Mouse (Mus musculus) Patski (cell line): ENCODE measurements around the gene Serpina9. TPM values are rescaled to one million over a fixed set of nuclear protein-coding genes. Genes with fewer than 3 reads are reported as not detected.

Experiments
- ATAC-seq: fragments of 100-300 bp; one replicate; pipeline ENCODE4 v1.8.0; 2021
- CTCF ChIA-PET: fragments of 350-600 bp; sonication (Branson Sonifier 250); formaldehyde crosslinking; loops from one replicate; lab custom pipeline; 2022; ENCODE audit warnings: inconsistent platforms; lab: Charles Lee
- POLR2A ChIA-PET: fragments of 350-600 bp; sonication (Branson Sonifier 250); formaldehyde crosslinking; loops from one replicate; lab custom pipeline; 2022; ENCODE audit warnings: antibody characterized with exemption, inconsistent platforms; lab: Charles Lee
- DNase-seq: peaks from one replicate; pipeline ENCODE4 v3.0.0-alpha.2; 2011; ENCODE audit warnings: low read depth, low spot score
- H3K27me3 ChIP-seq: fragments of 371-371 bp; one replicate; pipeline ENCODE4 v1.5.1; 2021
- CTCF ChIP-seq: fragments of 100-300 bp; IDR thresholded peaks from one replicate; pipeline ENCODE4 v1.5.1; 2021
- in situ Hi-C: fragments of 300-500 bp; cut with MboI; formaldehyde crosslinking; loops from 3 replicates; pipeline ENCODE4 v1.11.1; 2018; ENCODE audit warnings: low pct_unique_long_range_greater_than_20kb, mixed read lengths
- polyA plus RNA-seq: library from polyadenylated mRNA; unstranded; gene quantifications from one replicate; pipeline ENCODE4 v1.2.3, GENCODE M21; 2021

The Serpina9 gene
- polyA plus RNA-seq = 0.08 TPM

DNA sequence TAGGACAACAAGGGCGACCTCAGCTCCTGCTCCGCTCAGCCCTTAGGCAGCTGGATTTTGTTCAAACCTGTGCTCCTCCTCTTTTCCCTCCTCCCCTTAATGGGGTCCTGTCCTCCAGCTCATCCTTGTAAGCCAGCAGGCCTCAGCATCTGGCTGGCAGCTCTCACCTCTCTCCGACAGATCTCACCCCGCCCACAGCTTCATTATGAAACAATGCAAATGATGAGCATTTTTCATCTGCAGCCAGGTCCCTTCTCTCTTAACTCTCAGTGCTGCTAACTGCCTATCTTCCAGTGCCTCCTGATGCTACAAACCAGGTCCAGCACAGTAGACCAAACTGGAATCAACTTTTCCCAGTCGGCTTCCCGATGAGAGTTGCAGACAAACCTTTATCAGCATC, at the start of gene Serpina9:
Serpina9 (minus strand) TSS at position 136 of the 400 bp plus-strand sequence.
- ATAC-seq (no peak), DNase-seq (no peak)
- in situ Hi-C loops = no loop called here
- CTCF ChIA-PET = no interaction called here
- POLR2A ChIA-PET = no interaction called here
- no peaks in the 10 kb centered on the region for H3K27me3 ChIP-seq
- no peak for TF ChIP-seq CTCF

DNA sequence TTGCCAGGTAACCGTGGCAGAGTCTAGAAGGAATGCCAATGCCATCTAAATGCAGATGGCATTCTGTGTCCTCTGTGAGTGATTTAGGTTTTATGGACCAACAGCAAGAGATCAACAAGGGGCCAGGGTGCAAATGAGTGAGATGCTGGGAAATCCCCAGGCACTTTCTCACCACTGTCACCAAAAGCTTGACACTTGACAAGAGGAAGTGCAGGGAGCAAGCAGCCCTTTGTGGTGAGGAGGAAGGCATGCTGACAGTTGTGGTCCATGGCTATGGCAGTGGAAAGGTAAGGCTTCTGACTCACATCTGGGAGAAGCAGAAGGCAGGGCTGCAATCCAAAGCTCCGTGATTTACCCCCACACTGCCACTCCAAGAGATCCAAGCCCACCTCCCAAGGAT, 48.3 kb upstream of the Serpina9 start:
- no peak for ATAC-seq

DNA sequence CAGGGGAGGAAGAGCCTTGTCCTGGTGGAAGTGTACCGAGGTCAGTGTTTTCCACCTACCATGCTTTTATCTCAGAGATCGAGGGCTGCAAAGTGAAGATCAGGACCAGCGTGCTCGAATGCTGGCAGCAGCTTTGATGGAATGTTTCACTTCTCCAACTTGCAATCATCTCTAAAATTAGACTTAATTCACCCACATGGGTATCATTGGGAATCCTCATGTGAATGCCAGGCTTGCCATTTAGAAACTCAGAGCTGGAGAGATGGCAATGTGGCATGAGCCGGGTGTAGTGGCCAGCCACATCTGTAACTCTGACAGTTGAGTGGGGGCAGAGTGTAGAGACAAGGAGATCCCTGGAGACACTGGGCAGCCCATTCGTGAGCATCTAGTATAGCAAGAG, 46.6 kb upstream of the Serpina9 start:
- CTCF ChIA-PET = interaction anchor here (1.1 kb wide), 1 partner anchor 62 kb away, joined by 3 read pairs; no protein-coding TSS in a partner anchor
- H3K27me3 ChIP-seq = no peaks in the 10 kb centered on the region
- in situ Hi-C loops = loop anchor here (25.0 kb wide), 1 partner anchor 852 kb away; no protein-coding TSS in a partner anchor

More for the DNA sequence above, 48.3 kb upstream of the Serpina9 start:
- ChIA-PET POLR2A (no interaction called here), CTCF (no interaction called here)
- no peaks in the 10 kb centered on the region for H3K27me3 ChIP-seq
- no peak for DNase-seq
- TF ChIP-seq CTCF = no peak
- in situ Hi-C loops = loop anchor here (25.0 kb wide), 1 partner anchor 850 kb away; no protein-coding TSS in a partner anchor

DNA sequence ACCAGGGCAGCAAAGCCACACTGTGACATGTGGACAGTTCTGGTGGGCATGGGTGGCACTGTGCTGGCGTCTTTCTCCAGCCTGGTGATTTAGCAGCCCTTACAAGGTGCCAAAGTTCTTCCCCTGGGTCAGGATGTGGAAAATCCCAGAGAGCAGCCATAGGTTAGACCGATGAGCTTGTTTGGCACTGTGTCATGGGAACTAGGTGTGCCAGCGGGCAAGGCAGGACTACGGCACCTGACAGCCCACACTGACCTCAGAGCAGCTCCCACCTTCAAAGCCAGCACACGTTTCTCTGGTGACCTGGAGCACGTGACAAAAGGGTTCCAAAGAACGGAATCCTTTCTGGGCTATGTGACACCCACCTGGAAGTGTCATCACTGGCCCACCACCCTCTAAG, 44.0 kb upstream of the Serpina9 start:
- no peak for ATAC-seq
- TF ChIP-seq CTCF = no peak
- ChIA-PET POLR2A (no interaction called here), CTCF (interaction anchor here (1.2 kb wide), 1 partner anchor 28 kb away, joined by 3 read pairs; no protein-coding TSS in a partner anchor)
- no peak for DNase-seq
- no peaks in the 10 kb centered on the region for H3K27me3 ChIP-seq
- in situ Hi-C loops = loop anchor here (25.0 kb wide), 1 partner anchor 855 kb away; no protein-coding TSS in a partner anchor

More for the DNA sequence above, 46.6 kb upstream of the Serpina9 start:
- no peak for ATAC-seq
- no peak for TF ChIP-seq CTCF
- POLR2A ChIA-PET = interaction anchor here (1.0 kb wide), 1 partner anchor 57 kb away, joined by 3 read pairs; no protein-coding TSS in a partner anchor
- no peak for DNase-seq

DNA sequence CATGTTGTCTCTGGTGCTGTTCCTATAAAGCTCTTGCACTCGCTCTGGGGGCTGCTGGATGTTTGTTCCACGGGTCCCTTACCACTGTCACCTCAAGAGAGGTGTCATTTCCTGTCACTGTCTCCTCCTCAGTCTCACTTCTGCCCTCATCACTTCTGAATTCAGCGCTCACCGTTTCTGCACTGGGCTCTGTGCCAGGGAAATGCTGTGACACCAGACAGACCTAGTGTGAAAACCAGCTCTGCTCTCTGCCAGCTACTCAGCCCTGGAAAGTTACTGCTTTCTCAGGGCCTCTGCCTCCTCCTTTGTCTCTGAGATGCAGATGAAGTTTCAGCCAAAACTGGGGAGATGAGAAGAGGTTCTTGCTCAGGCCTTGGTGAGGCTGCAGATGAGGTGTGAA, 43.5 kb upstream of the Serpina9 start:
- ChIA-PET POLR2A (no interaction called here), CTCF (interaction anchor here (1.2 kb wide), 1 partner anchor 27 kb away, joined by 3 read pairs; no protein-coding TSS in a partner anchor)
- no peak for ATAC-seq
- DNase-seq = no peak
- H3K27me3 ChIP-seq = no peaks in the 10 kb centered on the region
- in situ Hi-C loops = loop anchor here (25.0 kb wide), 1 partner anchor 855 kb away; no protein-coding TSS in a partner anchor
- no peak for TF ChIP-seq CTCF

DNA sequence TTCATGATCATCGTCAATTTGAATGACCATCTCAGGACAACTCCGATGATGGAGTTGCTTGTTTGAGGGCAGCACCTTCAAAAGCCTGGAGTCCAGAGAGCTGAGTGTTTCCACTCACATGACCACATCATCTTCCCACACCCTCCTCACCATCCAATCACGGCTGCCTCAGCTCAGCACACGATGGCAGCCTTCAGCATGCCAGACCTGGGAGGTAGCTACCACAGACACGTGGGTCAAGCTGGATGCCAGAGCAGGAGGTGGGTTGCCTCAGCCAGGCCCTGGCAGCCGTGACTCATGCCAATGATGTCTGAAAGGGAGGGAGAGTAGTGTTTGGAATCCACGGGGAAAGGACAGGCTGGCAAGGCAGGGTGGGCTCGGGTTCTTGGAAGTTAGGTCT, 42.2 kb upstream of the Serpina9 start:
- peak; percentile 85 for DNase-seq
- peak; percentile 94 for ATAC-seq

DNA sequence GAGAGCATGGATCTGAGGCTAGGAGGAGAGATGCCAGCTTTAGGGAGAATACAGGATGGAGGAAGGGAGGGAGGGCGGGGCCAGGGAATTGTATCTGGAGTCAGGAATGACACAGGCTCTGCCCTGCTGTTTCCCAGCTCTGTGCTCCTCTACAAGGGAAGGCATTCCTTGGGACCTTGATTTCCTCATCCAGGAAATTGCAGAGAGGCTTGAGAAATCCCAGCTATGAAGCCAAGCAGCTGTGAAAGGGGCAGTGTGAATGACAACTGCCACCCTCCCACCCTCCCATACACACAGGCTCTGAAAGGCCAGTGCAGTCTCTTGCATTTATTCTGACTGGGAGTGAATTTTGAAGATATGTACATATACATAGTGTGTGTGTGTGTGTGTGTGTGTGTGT, 40.4 kb upstream of the Serpina9 start:
- no peak for TF ChIP-seq CTCF
- DNase-seq = no peak
- H3K27me3 ChIP-seq = no peaks in the 10 kb centered on the region
- peak; percentile 53 for ATAC-seq
- in situ Hi-C loops = loop anchor here (25.0 kb wide), 1 partner anchor 858 kb away; no protein-coding TSS in a partner anchor
- CTCF ChIA-PET = no interaction called here
- POLR2A ChIA-PET = no interaction called here

More for the DNA sequence above, 42.2 kb upstream of the Serpina9 start:
- POLR2A ChIA-PET = no interaction called here
- TF ChIP-seq CTCF = no peak
- in situ Hi-C loops = loop anchor here (25.0 kb wide), 1 partner anchor 857 kb away; no protein-coding TSS in a partner anchor
- CTCF ChIA-PET = interaction anchor here (1.6 kb wide), 1 partner anchor 26 kb away, joined by 6 read pairs; no protein-coding TSS in a partner anchor
- H3K27me3 ChIP-seq = no peaks in the 10 kb centered on the region

DNA sequence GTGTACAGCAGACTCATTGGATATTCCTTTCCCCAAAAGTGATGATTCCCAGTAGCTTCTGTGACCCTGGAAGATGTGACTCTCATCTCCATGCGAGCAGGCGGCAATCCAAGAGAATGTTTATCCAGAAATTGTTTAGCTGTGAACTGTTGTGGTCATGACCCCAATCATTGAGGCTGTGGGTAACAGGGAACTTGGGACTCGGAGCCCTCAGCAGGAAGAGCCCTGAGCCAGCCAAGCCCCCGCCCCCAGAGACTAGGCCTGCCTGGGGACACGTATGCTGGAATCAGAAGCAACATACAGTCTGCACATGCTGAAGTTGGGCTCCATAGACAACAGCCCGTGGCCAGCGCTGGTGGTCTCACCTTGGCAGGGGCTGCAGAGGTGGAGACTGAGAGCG, 32.2 kb upstream of the Serpina9 start:
- no peak for TF ChIP-seq CTCF
- DNase-seq = no peak
- ATAC-seq = peak; percentile 60
- no peaks in the 10 kb centered on the region for H3K27me3 ChIP-seq
- ChIA-PET CTCF (no interaction called here), POLR2A (no interaction called here)
- in situ Hi-C loops = no loop called here

DNA sequence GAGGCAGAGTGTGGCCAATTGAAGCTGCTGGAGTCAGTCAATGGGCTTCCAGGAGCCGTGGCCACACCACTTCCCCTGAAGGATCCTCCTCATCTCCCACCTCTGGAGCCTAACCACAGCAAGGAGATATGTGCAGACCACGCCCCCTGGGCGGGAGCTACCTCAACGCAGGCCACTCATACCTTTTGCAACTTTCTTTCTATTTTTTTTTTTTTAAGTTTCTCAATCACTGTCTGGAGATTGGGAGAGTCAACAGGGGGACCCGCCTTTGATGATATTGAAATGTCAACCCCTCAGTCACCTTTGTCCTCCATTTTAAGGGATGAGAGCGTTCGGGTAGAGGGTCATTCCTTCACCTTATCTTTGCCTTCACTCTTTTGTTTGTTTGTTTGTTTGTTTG, 30.8 kb upstream of the Serpina9 start, which contains the start of gene Serpina12:
Serpina12 (minus strand) TSS at position 101 of the 400 bp plus-strand sequence.
- no peaks in the 10 kb centered on the region for H3K27me3 ChIP-seq
- ChIA-PET POLR2A (no interaction called here), CTCF (no interaction called here)
- in situ Hi-C loops = no loop called here
- DNase-seq (no peak), ATAC-seq (no peak)
- no peak for TF ChIP-seq CTCF

DNA sequence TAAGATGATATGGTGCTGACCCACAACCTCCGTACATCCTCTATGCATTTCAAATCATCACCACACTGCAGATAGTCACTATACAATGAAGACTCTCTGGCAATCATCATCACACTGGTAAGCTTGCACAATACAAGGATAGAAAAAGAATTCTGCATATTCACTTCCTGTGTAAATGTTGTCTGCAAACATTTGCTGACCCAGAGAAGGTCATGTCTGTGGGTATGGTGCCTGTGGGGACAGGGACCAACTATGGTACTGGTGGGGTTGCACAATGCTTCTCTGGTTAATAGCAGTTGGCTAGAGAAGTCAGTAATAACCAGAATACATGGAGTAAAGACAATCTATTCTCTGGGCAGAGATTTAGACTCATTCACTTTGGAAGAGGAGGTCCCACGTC, 29.2 kb upstream of the Serpina9 start:
- in situ Hi-C loops = no loop called here
- POLR2A ChIA-PET = no interaction called here
- CTCF ChIA-PET = interaction anchor here (1.0 kb wide), 1 partner anchor 16 kb away, joined by 4 read pairs; no protein-coding TSS in a partner anchor

DNA sequence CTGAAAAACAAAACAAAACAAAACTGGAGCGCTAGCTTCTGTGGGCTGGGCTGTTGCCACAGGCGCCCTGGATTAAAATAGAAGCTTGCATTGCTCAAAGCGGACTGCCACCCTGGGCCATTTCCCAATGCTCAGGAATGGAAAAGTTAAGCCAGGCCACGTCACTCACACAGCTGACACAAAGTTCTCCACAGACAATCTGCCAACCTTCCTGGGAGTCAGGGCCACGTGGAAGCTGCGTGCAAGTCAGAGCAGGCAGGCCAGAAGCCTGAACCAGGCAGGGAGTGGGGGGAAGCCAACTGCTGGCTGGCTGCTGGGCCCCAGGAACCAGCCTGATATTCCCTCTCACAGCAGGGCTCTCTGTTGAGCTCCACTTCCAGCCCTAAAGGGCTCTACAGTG, 27.8 kb upstream of the Serpina9 start:
- no peak for ATAC-seq

More for the DNA sequence above, 29.2 kb upstream of the Serpina9 start:
- ATAC-seq = no peak
- no peak for DNase-seq
- TF ChIP-seq CTCF = no peak
- no peaks in the 10 kb centered on the region for H3K27me3 ChIP-seq

More for the DNA sequence above, 27.8 kb upstream of the Serpina9 start:
- ChIA-PET CTCF (interaction anchor here (1.6 kb wide), 1 partner anchor 46 kb away, joined by 3 read pairs; no protein-coding TSS in a partner anchor), POLR2A (no interaction called here)
- TF ChIP-seq CTCF = no peak
- no peak for DNase-seq
- in situ Hi-C loops = no loop called here
- no peaks in the 10 kb centered on the region for H3K27me3 ChIP-seq
